Mouse (Mus musculus) heart, postnatal 4 days (tissue): ENCODE results near the gene Scamp3. TPM values are rescaled to one million over a fixed set of nuclear protein-coding genes. Genes with fewer than 3 reads are reported as not detected.

ENCODE experiments used
- DNase-seq: peaks from one replicate; pipeline ENCODE4 v3.0.0; 2021
- microRNA-seq, 2 experiments: library from miRNA; unstranded; fragments of <30 nt; microRNA quantifications; one replicate each; pipeline ENCODE4 v1.2.0; 2021 to 2022
- total RNA-seq, 2 experiments: library from RNA; stranded (reverse); gene quantifications; 2 replicates each; pipeline ENCODE4 v1.2.3; 2021

The Scamp3 gene
- total RNA-seq, 2 experiments from 2014 or later = 46.7 to 47.3 TPM

GRCm38 (mm10) chr3:89227307-89228179 lies 50.3 kb downstream of the Scamp3 start:
- peak; percentile 89 for DNase-seq

GRCm38 (mm10) chr3:89228180-89228549 lies 50.9 kb downstream of the Scamp3 start:
- DNase-seq = peak; percentile 94

GRCm38 (mm10) chr3:89228836-89229235 lies 51.6 kb downstream of the Scamp3 start, which contains the start of gene Muc1:
Gene Muc1, plus strand, starts transcription at chr3:89229057.
- DNase-seq = no peak

GRCm38 (mm10) chr3:89229276-89229675 lies 52.0 kb downstream of the Scamp3 start:
- DNase-seq = no peak

DNA sequence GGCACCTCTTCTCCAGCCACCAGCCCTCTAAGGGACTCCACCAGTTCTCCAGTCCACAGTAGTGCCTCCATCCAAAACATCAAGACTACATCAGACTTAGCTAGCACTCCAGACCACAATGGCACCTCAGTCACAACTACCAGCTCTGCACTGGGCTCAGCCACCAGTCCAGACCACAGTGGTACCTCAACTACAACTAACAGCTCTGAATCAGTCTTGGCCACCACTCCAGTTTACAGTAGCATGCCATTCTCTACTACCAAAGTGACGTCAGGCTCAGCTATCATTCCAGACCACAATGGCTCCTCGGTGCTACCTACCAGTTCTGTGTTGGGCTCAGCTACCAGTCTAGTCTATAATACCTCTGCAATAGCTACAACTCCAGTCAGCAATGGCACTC lies 53.3 kb downstream of the Scamp3 start:
- no peak for DNase-seq

DNA sequence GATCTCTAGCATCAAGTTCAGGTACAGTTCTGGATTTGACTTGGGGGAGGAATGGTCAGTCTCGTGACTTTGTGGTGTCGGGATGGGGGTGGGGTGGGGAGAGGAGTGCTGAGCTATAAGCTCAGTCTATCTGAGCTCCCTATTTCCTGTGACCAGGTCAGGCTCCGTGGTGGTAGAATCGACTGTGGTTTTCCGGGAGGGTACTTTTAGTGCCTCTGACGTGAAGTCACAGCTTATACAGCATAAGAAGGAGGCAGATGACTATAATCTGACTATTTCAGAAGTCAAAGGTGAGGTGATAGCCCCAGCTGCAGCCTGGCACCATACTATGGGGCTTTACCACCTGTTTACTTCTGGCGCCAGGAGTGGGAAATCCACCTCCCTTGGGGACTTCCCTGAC lies 54.1 kb downstream of the Scamp3 start:
- DNase-seq = no peak

DNA sequence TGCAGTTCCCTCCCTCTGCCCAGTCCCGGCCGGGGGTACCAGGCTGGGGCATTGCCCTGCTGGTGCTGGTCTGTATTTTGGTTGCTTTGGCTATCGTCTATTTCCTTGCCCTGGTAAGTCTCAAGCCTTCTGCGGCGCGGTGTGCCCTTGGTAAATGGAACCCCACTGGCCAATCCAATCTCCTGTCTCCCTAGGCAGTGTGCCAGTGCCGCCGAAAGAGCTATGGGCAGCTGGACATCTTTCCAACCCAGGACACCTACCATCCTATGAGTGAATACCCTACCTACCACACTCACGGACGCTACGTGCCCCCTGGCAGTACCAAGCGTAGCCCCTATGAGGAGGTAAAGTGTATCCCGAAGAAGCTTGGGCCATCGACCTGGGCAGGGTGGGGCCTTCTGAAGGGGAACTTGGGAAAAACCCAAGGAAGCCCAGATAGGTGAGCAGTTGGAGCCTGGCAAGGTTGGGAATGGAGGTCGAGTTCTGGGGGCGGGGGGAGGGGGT lies 54.6 kb downstream of the Scamp3 start:
- no peak for DNase-seq

Small RNA genes lying within 50 kb of the gene (microRNA-seq; reads per million reads assigned to microRNA genes)
- gene Mir92b = 29.7 to 48.7 reads per million in 2 experiments

Other genes with a start within 250 kb of the Scamp3 start
- 10 to 100 TPM; 42.0 to 46.8 TPM for gene Ash1l, start 226.9 kb upstream of the Scamp3 start, total RNA-seq
- gene Dap3, start 226.3 kb upstream of the Scamp3 start, total RNA-seq = 100 to 1,000 TPM; 102 to 114 TPM
- gene Rusc1, start 84.2 kb upstream of the Scamp3 start, total RNA-seq = 10 to 100 TPM; 12.3 to 12.5 TPM
- gene Gm43738, start 76.4 kb upstream of the Scamp3 start, total RNA-seq = not detected
- gene Fdps, start 75.5 kb upstream of the Scamp3 start, total RNA-seq = 10 to 100 TPM; 54.5 to 58.7 TPM
- gene Pklr, start 41.3 kb upstream of the Scamp3 start, total RNA-seq = not detected
- 1 to 10 TPM in 1 of 2 experiments, under 1 TPM in 1; 0.86 to 1.1 TPM for gene Hcn3, start 17.3 kb upstream of the Scamp3 start, total RNA-seq
- 10 to 100 TPM; 30.3 to 32.1 TPM for gene Clk2, start 12.7 kb upstream of the Scamp3 start, total RNA-seq
- gene Fam189b, start 5.7 kb downstream of the Scamp3 start, total RNA-seq = 1 to 10 TPM; 8.8 to 9.0 TPM
- gene Gba, start 25.5 kb downstream of the Scamp3 start, total RNA-seq = 10 to 100 TPM; 19.7 to 21.8 TPM
- gene Thbs3, start 37.7 kb downstream of the Scamp3 start, total RNA-seq = 10 to 100 TPM; 25.0 to 34.5 TPM
- gene Mtx1, start 49.6 kb downstream of the Scamp3 start, total RNA-seq = 10 to 100 TPM; 62.9 to 67.2 TPM
- gene Muc1, start 51.6 kb downstream of the Scamp3 start, total RNA-seq = under 1 TPM; 0.61 to 0.74 TPM
- 100 to 1,000 TPM; 100 to 104 TPM for gene Krtcap2, start 68.5 kb downstream of the Scamp3 start, total RNA-seq
- gene Trim46, start 68.8 kb downstream of the Scamp3 start, total RNA-seq = 1 to 10 TPM; 1.3 to 1.6 TPM
- 10 to 100 TPM; 51.6 to 61.0 TPM for gene Dpm3, start 81.9 kb downstream of the Scamp3 start, total RNA-seq
- 10 to 100 TPM; 24.9 to 28.0 TPM for gene Slc50a1, start 93.1 kb downstream of the Scamp3 start, total RNA-seq
- gene Efna1, start 103.7 kb downstream of the Scamp3 start, total RNA-seq = 10 to 100 TPM; 37.9 to 42.0 TPM
- gene Efna3, start 145.5 kb downstream of the Scamp3 start, total RNA-seq = under 1 TPM in 1 of 2 experiments, not detected in 1; 0.26 TPM
- gene Efna4, start 160.6 kb downstream of the Scamp3 start, total RNA-seq = 1 to 10 TPM; 3.1 to 3.7 TPM
- 10 to 100 TPM; 93.6 to 95.2 TPM for gene Adam15, start 172.5 kb downstream of the Scamp3 start, total RNA-seq
- under 1 TPM; 0.14 to 0.23 TPM for gene Dcst2, start 184.5 kb downstream of the Scamp3 start, total RNA-seq
- gene Dcst1, start 187.8 kb downstream of the Scamp3 start, total RNA-seq = under 1 TPM; 0.21 to 0.72 TPM
- gene Zbtb7b, start 217.3 kb downstream of the Scamp3 start, total RNA-seq = 10 to 100 TPM; 13.8 to 15.1 TPM
- under 1 TPM in 1 of 2 experiments, not detected in 1; 0.68 TPM for gene Lenep, start 225.3 kb downstream of the Scamp3 start, total RNA-seq
- gene Flad1, start 234.4 kb downstream of the Scamp3 start, total RNA-seq = 10 to 100 TPM; 30.7 to 33.0 TPM
- 10 to 100 TPM; 62.8 to 64.3 TPM for gene Cks1b, start 240.9 kb downstream of the Scamp3 start, total RNA-seq
- gene Shc1, start 241.0 kb downstream of the Scamp3 start, total RNA-seq = 10 to 100 TPM; 68.8 to 69.2 TPM